Mouse (Mus musculus) liver, embryonic 16.5 days (tissue): ENCODE results near the gene Olfr1497. TPM values are rescaled to one million over a fixed set of nuclear protein-coding genes. Genes with fewer than 3 reads are reported as not detected.
"Not testable (repeated sequence)": the region's sequence is repeated elsewhere in the genome, so short reads cannot be mapped to it uniquely, and the experiment has no call there.

ENCODE experiments used
- ATAC-seq: fragments of 200-750 bp; cut with Nextera tagmentation; 2 replicates; pipeline ENCODE4 v1.8.0; 2017; ENCODE audit warnings: low read depth, mild to moderate bottlenecking, moderate number of reproducible peaks, moderate library complexity
- H3K27ac ChIP-seq: fragments of 300-500 bp; sonication (generic); 2 replicates; pipeline ENCODE4 v1.5.1; 2014; ENCODE audit warnings: mild to moderate bottlenecking, low read length
- H3K27me3 ChIP-seq: fragments of 300-500 bp; sonication (generic); 2 replicates; pipeline ENCODE4 v1.6.1; 2014; ENCODE audit warnings: low read depth, low read length, mixed read lengths; ENCODE audit not compliant: control insufficient read depth, insufficient read depth
- H3K36me3 ChIP-seq: fragments of 300-500 bp; sonication (generic); 2 replicates; pipeline ENCODE4 v1.6.1; 2014; ENCODE audit warnings: mild to moderate bottlenecking; ENCODE audit not compliant: control insufficient read depth, insufficient read depth
- H3K4me1 ChIP-seq: fragments of 300-500 bp; sonication (generic); 2 replicates; pipeline ENCODE4 v1.6.1; 2014; ENCODE audit warnings: low read depth, low read length, mixed read lengths; ENCODE audit not compliant: control insufficient read depth
- H3K4me2 ChIP-seq: fragments of 300-500 bp; sonication (generic); 2 replicates; pipeline ENCODE4 v1.6.1; 2014; ENCODE audit warnings: low read depth, low read length, mixed read lengths
- H3K4me3 ChIP-seq: fragments of 300-500 bp; sonication (generic); 2 replicates; pipeline ENCODE4 v1.5.1; 2014; ENCODE audit warnings: low read depth, mild to moderate bottlenecking, low read length
- H3K9ac ChIP-seq: fragments of 300-500 bp; sonication (generic); 2 replicates; pipeline ENCODE4 v1.6.1; 2014; ENCODE audit warnings: low read depth, low read length
- H3K9me3 ChIP-seq: fragments of 300-500 bp; sonication (generic); replicated peaks from 2 replicates; pipeline ENCODE4 v1.6.1; 2016; ENCODE audit warnings: low read length; ENCODE audit not compliant: control insufficient read depth
- WGBS: fragments of 180-500 bp; shearing (Covaris S2); extraction: QIAGEN DNeasy Blood & Tissue Kit; methylation state at CpG from one replicate; pipeline ENCODE4 v1.1.7; 2014; ENCODE audit not compliant: insufficient replicate concordance; 5-methylcytosine and 5-hydroxymethylcytosine counted together
- polyA plus RNA-seq: library from polyadenylated mRNA; unstranded; fragments of >200 nt; fragmentation: Nextera tagmentation; extraction: Ambion mirVana; gene quantifications from 2 replicates; pipeline ENCODE4 v1.2.1, GENCODE M21; 2015

Olfr1497 gene
- not detected in 2 replicates for polyA plus RNA-seq

GRCm38 (mm10) chr19:13798102-13798501, at the start of gene Olfr1497:
Olfr1497 (minus strand) TSS chr19:13798202.
- H3K4me1 ChIP-seq: no peaks in the 10 kb centered on the region
- ATAC-seq: no peak

GRCm38 (mm10) chr19:13830388-13830787, 32.4 kb upstream of the Olfr1497 start, which contains the start of gene Olfr1500:
Olfr1500 (minus strand) TSS chr19:13830488.
- H3K36me3 ChIP-seq: no peaks in the 10 kb centered on the region
- no peak within 1 kb of the TSS for H3K27ac ChIP-seq
- H3K4me3 ChIP-seq: no peak within 1 kb of the TSS
- ATAC-seq: no peak
- no peaks in the 10 kb centered on the region for H3K4me1 ChIP-seq
- no peak within 1 kb of the TSS for H3K4me2 ChIP-seq
- H3K9ac ChIP-seq: no peak within 1 kb of the TSS
- H3K9me3 ChIP-seq: no peaks in the 10 kb centered on the region
- H3K27me3 ChIP-seq: no peaks in the 10 kb centered on the region

More at GRCm38 (mm10) chr19:13798102-13798501, at the start of gene Olfr1497:
- Histone ChIP-seq H3K9me3 (no peaks in the 10 kb centered on the region), H3K27me3 (no peaks in the 10 kb centered on the region), H3K4me3 (no peak within 1 kb of the TSS), H3K4me2 (no peak within 1 kb of the TSS), H3K9ac (no peak within 1 kb of the TSS), H3K27ac (no peak within 1 kb of the TSS), H3K36me3 (no peaks in the 10 kb centered on the region)

- 45% methylated on average over 3 of the region's 3 CpGs for WGBS
- Histone ChIP-seq H3K9ac (no peak overlapping the region), H3K4me2 (no peak overlapping the region), H3K4me1 (no peaks in the 10 kb centered on the region), H3K36me3 (no peaks in the 10 kb centered on the region), H3K4me3 (no peak overlapping the region), H3K9me3 (no peaks in the 10 kb centered on the region), H3K27me3 (no peaks in the 10 kb centered on the region), H3K27ac (no peak overlapping the region)
- no peak for ATAC-seq
Measured at GRCm38 (mm10) chr19:13828447-13828846, 30.4 kb upstream of the Olfr1497 start.

- Histone ChIP-seq H3K27ac (no peak overlapping the region), H3K9me3 (no peaks in the 10 kb centered on the region), H3K4me2 (no peak overlapping the region), H3K4me1 (no peaks in the 10 kb centered on the region), H3K27me3 (no peaks in the 10 kb centered on the region), H3K4me3 (no peak overlapping the region), H3K9ac (no peak overlapping the region), H3K36me3 (no peaks in the 10 kb centered on the region)
- no peak for ATAC-seq
- WGBS: 21% methylated on average over 5 of the region's 5 CpGs
Measured at GRCm38 (mm10) chr19:13820847-13821246, 22.8 kb upstream of the Olfr1497 start.

GRCm38 (mm10) chr19:13819347-13819746, 21.3 kb upstream of the Olfr1497 start, which contains the start of gene Olfr1499:
Olfr1499 (minus strand) TSS chr19:13819447.
- no peaks in the 10 kb centered on the region for H3K36me3 ChIP-seq
- H3K4me1 ChIP-seq: no peaks in the 10 kb centered on the region
- no peak within 1 kb of the TSS for H3K27ac ChIP-seq
- H3K9ac ChIP-seq: no peak within 1 kb of the TSS
- no peaks in the 10 kb centered on the region for H3K27me3 ChIP-seq
- H3K9me3 ChIP-seq: no peaks in the 10 kb centered on the region
- ATAC-seq: no peak
- no peak within 1 kb of the TSS for H3K4me2 ChIP-seq
- H3K4me3 ChIP-seq: no peak within 1 kb of the TSS

- Histone ChIP-seq H3K36me3 (no peaks in the 10 kb centered on the region), H3K27ac (no peak overlapping the region), H3K4me2 (no peak overlapping the region), H3K9ac (no peak overlapping the region), H3K9me3 (no peaks in the 10 kb centered on the region), H3K27me3 (no peaks in the 10 kb centered on the region), H3K4me3 (no peak overlapping the region), H3K4me1 (no peaks in the 10 kb centered on the region)
- WGBS: 18% methylated on average over 5 of the region's 5 CpGs
- ATAC-seq: no peak
Measured at GRCm38 (mm10) chr19:13818827-13819226, 20.8 kb upstream of the Olfr1497 start.

GRCm38 (mm10) chr19:13812823-13813222, 14.8 kb upstream of the Olfr1497 start:
- no peak for ATAC-seq
- H3K4me2 ChIP-seq: no peak overlapping the region
- 39% methylated on average over 2 of the region's 2 CpGs for WGBS
- H3K4me1 ChIP-seq: no peaks in the 10 kb centered on the region
- no peaks in the 10 kb centered on the region for H3K27me3 ChIP-seq
- H3K4me3 ChIP-seq: no peak overlapping the region
- H3K36me3 ChIP-seq: no peaks in the 10 kb centered on the region
- H3K9me3 ChIP-seq: no peaks in the 10 kb centered on the region
- H3K9ac ChIP-seq: no peak overlapping the region
- H3K27ac ChIP-seq: no peak overlapping the region

- H3K4me3 ChIP-seq, H3K9me3 ChIP-seq, H3K36me3 ChIP-seq, ATAC-seq, H3K4me2 ChIP-seq, H3K27ac ChIP-seq, H3K9ac ChIP-seq, H3K27me3 ChIP-seq, H3K4me1 ChIP-seq: not testable (repeated sequence)
- WGBS: 34% methylated on average over 1 of the region's 1 CpGs
Measured at GRCm38 (mm10) chr19:13805486-13805885, 7.5 kb upstream of the Olfr1497 start.

- Histone ChIP-seq H3K27me3 (no peaks in the 10 kb centered on the region), H3K9ac (no peak within 1 kb of the TSS), H3K9me3 (no peaks in the 10 kb centered on the region), H3K4me2 (no peak within 1 kb of the TSS), H3K4me1 (no peaks in the 10 kb centered on the region), H3K4me3 (no peak within 1 kb of the TSS), H3K27ac (no peak within 1 kb of the TSS), H3K36me3 (no peaks in the 10 kb centered on the region)
- 52% methylated on average over 1 of the region's 1 CpGs for WGBS
- no peak for ATAC-seq
Measured at GRCm38 (mm10) chr19:13777578-13777977, 20.4 kb downstream of the Olfr1497 start, which contains the start of gene Olfr1496. Olfr1496 (plus strand) TSS chr19:13777878.
